Mouse (Mus musculus) ES-Bruce4 (cell line): ENCODE measurements around the gene Mvb12b. TPM values are rescaled to one million over a fixed set of nuclear protein-coding genes. Genes with fewer than 3 reads are reported as not detected.

Experiments
- H3K27ac ChIP-seq: 2 replicates; pipeline ENCODE4 v1.5.1; 2012; ENCODE audit warnings: low read length, inconsistent platforms; ENCODE audit not compliant: insufficient read depth
- H3K27me3 ChIP-seq: 2 replicates; pipeline ENCODE4 v1.6.1; 2012; ENCODE audit warnings: mild to moderate bottlenecking, low read length, inconsistent platforms; ENCODE audit not compliant: control insufficient read depth, poor library complexity, insufficient read depth, severe bottlenecking
- H3K36me3 ChIP-seq: 2 replicates; pipeline ENCODE4 v1.6.1; 2012; ENCODE audit warnings: inconsistent platforms, mild to moderate bottlenecking, low read length, moderate library complexity; ENCODE audit not compliant: control insufficient read depth, poor library complexity, insufficient read depth, severe bottlenecking
- H3K4me1 ChIP-seq: one replicate; pipeline ENCODE4 v1.8.1; 2011; ENCODE audit warnings: low read length; ENCODE audit not compliant: control insufficient read depth, insufficient read depth
- H3K4me3 ChIP-seq: 2 replicates; pipeline ENCODE4 v1.5.1; 2011; ENCODE audit warnings: low read depth, mild to moderate bottlenecking, low read length
- H3K9ac ChIP-seq: 2 replicates; pipeline ENCODE4 v1.6.1; 2012; ENCODE audit warnings: low read depth, mild to moderate bottlenecking, inconsistent platforms; ENCODE audit not compliant: poor library complexity, severe bottlenecking
- H3K9me3 ChIP-seq: replicated peaks from 2 replicates; pipeline ENCODE4 v1.6.1; 2012; ENCODE audit warnings: mild to moderate bottlenecking, low read length, inconsistent platforms; ENCODE audit not compliant: control insufficient read depth, poor library complexity, insufficient read depth, severe bottlenecking
- CTCF ChIP-seq: IDR thresholded peaks from one replicate; pipeline ENCODE4 v1.8.1; 2011; ENCODE audit warnings: low read depth, low read length
- EP300 ChIP-seq: IDR thresholded peaks from 2 replicates; pipeline ENCODE4 v1.6.1; 2011; ENCODE audit warnings: low read depth, low read length; ENCODE audit not compliant: insufficient read depth
- POLR2A ChIP-seq: IDR thresholded peaks from one replicate; pipeline ENCODE4 v1.8.1; 2011; ENCODE audit warnings: low read length; ENCODE audit not compliant: insufficient read depth
- polyA plus RNA-seq: library from polyadenylated mRNA; stranded (reverse); fragments of >200 nt; gene quantifications from 2 replicates; pipeline ENCODE4 v1.2.4, GENCODE M21; 2011; ENCODE audit warnings: low read depth; ENCODE audit not compliant: missing spikeins, insufficient read depth, insufficient read length

Mvb12b gene
- polyA plus RNA-seq, 1 experiment = 11.5 TPM

- H3K4me1 ChIP-seq = no peaks in the 10 kb centered on the region
- no peak overlapping the region for H3K4me3 ChIP-seq
- no peak for TF ChIP-seq POLR2A
- TF ChIP-seq EP300 = no peak
- no peak for TF ChIP-seq CTCF
- no peaks in the 10 kb centered on the region for H3K36me3 ChIP-seq
- H3K9me3 ChIP-seq = no peaks in the 10 kb centered on the region
- H3K9ac ChIP-seq = no peak overlapping the region
- no peaks in the 10 kb centered on the region for H3K27me3 ChIP-seq
- H3K27ac ChIP-seq = no peak overlapping the region
Observed at GRCm38 (mm10) chr2:33788851-33789250, 98.9 kb downstream of the Mvb12b start.

- Histone ChIP-seq H3K4me3 (no peak overlapping the region), H3K9ac (no peak overlapping the region), H3K27me3 (no peaks in the 10 kb centered on the region), H3K36me3 (no peaks in the 10 kb centered on the region), H3K9me3 (no peaks in the 10 kb centered on the region), H3K27ac (no peak overlapping the region), H3K4me1 (no peaks in the 10 kb centered on the region)
- no peak for TF ChIP-seq CTCF
Observed at GRCm38 (mm10) chr2:33788131-33788530, 99.6 kb downstream of the Mvb12b start.

- Histone ChIP-seq H3K27ac (no peak overlapping the region), H3K4me3 (no peak overlapping the region), H3K4me1 (no peaks in the 10 kb centered on the region), H3K36me3 (no peaks in the 10 kb centered on the region), H3K9me3 (no peaks in the 10 kb centered on the region), H3K9ac (no peak overlapping the region), H3K27me3 (no peaks in the 10 kb centered on the region)
- TF ChIP-seq POLR2A (no peak), EP300 (no peak), CTCF (no peak)
Observed at GRCm38 (mm10) chr2:33786064-33786463, 101.7 kb downstream of the Mvb12b start.

- H3K36me3 ChIP-seq = no peaks in the 10 kb centered on the region
- H3K9me3 ChIP-seq = no peaks in the 10 kb centered on the region
- H3K4me3 ChIP-seq = no peak overlapping the region
- H3K27me3 ChIP-seq = no peaks in the 10 kb centered on the region
- TF ChIP-seq POLR2A = no peak
- no peak for TF ChIP-seq CTCF
- TF ChIP-seq EP300 = no peak
- H3K4me1 ChIP-seq = no peaks in the 10 kb centered on the region
- H3K9ac ChIP-seq = no peak overlapping the region
- no peak overlapping the region for H3K27ac ChIP-seq
Observed at GRCm38 (mm10) chr2:33785596-33785995, 102.2 kb downstream of the Mvb12b start.

- Histone ChIP-seq H3K9me3 (no peaks in the 10 kb centered on the region), H3K36me3 (no peaks in the 10 kb centered on the region), H3K4me3 (no peak overlapping the region), H3K27ac (no peak overlapping the region), H3K27me3 (no peaks in the 10 kb centered on the region), H3K4me1 (no peaks in the 10 kb centered on the region), H3K9ac (no peak overlapping the region)
- TF ChIP-seq POLR2A (no peak), EP300 (no peak), CTCF (no peak)
Observed at GRCm38 (mm10) chr2:33784721-33785120, 103.0 kb downstream of the Mvb12b start.

- Histone ChIP-seq H3K9me3 (0 out of 2 replicates have a peak, but pooled peaks cover 3% of the 10 kb centered on the region), H3K4me3 (no peak overlapping the region), H3K9ac (no peak overlapping the region), H3K36me3 (no peaks in the 10 kb centered on the region), H3K4me1 (no peaks in the 10 kb centered on the region), H3K27ac (no peak overlapping the region), H3K27me3 (no peaks in the 10 kb centered on the region)
- TF ChIP-seq CTCF = no peak
- TF ChIP-seq EP300 = no peak
- no peak for TF ChIP-seq POLR2A
Observed at GRCm38 (mm10) chr2:33783419-33783818, 104.3 kb downstream of the Mvb12b start.
